Mouse (Mus musculus) CH12.LX (cell line): ENCODE results near the gene Mtch2.

ENCODE experiments used
- CTCF ChIP-seq, 2 experiments: IDR thresholded peaks in 1 of 2; conservative IDR thresholded peaks in 1 of 2; 2 replicates each; pipeline ENCODE4 v1.5.1; 2011 to 2012; ENCODE audit warnings: low read depth in 2 of 2, low read length in 2 of 2, improper control_type of control experiment in 1 of 2, inconsistent platforms in 1 of 2, mild to moderate bottlenecking in 1 of 2, moderate library complexity in 1 of 2
- E2F4 ChIP-seq: IDR thresholded peaks from 2 replicates; pipeline ENCODE4 v1.6.1; 2011; ENCODE audit warnings: low read depth, low read length, improper control_type of control experiment; ENCODE audit not compliant: insufficient replicate concordance
- EP300 ChIP-seq: IDR thresholded peaks from 2 replicates; pipeline ENCODE4 v1.6.1; 2011; ENCODE audit warnings: low read length, improper control_type of control experiment
- GABPA ChIP-seq: IDR thresholded peaks from 2 replicates; pipeline ENCODE4 v1.6.1; 2012; ENCODE audit warnings: low read depth, low read length, improper control_type of control experiment, inconsistent platforms; ENCODE audit not compliant: insufficient replicate concordance
- MAX ChIP-seq: IDR thresholded peaks from 2 replicates; pipeline ENCODE4 v1.6.1; 2011; ENCODE audit warnings: low read length, improper control_type of control experiment
- NRF1 ChIP-seq: IDR thresholded peaks from 2 replicates; pipeline ENCODE4 v1.6.1; 2014; ENCODE audit warnings: low read depth, mild to moderate bottlenecking, inconsistent platforms, low read length, improper control_type of control experiment, moderate library complexity
- POLR2A ChIP-seq: IDR thresholded peaks from 2 replicates; pipeline ENCODE4 v1.6.1; 2011; ENCODE audit warnings: low read depth, mild to moderate bottlenecking, improper control_type of control experiment, low read length
- POLR2AphosphoS2 ChIP-seq: IDR thresholded peaks from 2 replicates; pipeline ENCODE4 v1.6.1; 2011; ENCODE audit warnings: low read depth, low read length, improper control_type of control experiment
- SIN3A ChIP-seq: IDR thresholded peaks from 2 replicates; pipeline ENCODE4 v1.6.1; 2012; ENCODE audit warnings: low read length, improper control_type of control experiment, inconsistent platforms
- TCF12 ChIP-seq: IDR thresholded peaks from 2 replicates; pipeline ENCODE4 v1.6.1; 2014; ENCODE audit warnings: low read depth, mild to moderate bottlenecking, inconsistent platforms, low read length, improper control_type of control experiment
- USF2 ChIP-seq: conservative IDR thresholded peaks from 2 replicates; pipeline ENCODE4 v1.6.1; 2011; ENCODE audit warnings: low read depth, low read length, improper control_type of control experiment
- ZC3H11A ChIP-seq: IDR thresholded peaks from 2 replicates; pipeline ENCODE4 v1.6.1; 2012; ENCODE audit warnings: low read depth, mild to moderate bottlenecking, inconsistent platforms, low read length, improper control_type of control experiment

GRCm38 (mm10) chr2:90816144-90816543 lies 30.8 kb upstream of the Mtch2 start:
- TF ChIP-seq POLR2A (no peak), CTCF (conservative IDR thresholded peaks at IDR 0.05 in 1 of 2, IDR thresholded peaks at IDR 0.05 in 1 of 2; ENCODE audit: low read depth in 2 of 2, low read length in 2 of 2) (no peak), SIN3A (no peak), TCF12 (no peak), GABPA (no peak), NRF1 (no peak), POLR2AphosphoS2 (no peak), EP300 (no peak), USF2 (no peak), ZC3H11A (no peak), E2F4 (no peak), MAX (no peak)
